Mouse (Mus musculus): ENCODE data around the gene Nlrx1.

Gene Nlrx1

DNA sequence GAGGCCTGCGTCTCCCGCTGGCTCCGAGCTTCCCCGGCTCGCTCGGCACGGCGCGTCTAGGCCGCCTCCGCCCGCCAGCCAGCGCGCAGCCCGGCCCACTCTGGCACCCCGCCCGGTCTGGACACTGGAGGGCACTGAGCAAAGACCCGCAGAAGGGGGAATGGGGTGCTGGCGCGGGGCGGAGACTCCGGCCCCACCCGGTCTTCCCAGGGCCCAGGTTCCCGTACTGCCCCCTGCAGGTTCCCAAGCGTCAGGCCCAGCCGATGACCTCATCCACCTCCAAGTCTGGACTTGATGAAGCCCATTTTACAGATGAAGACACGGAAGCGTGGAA lies 405 bp downstream of the Nlrx1 start:
- peak; percentile 94 for DNase-seq (ENCODE audit: low read depth, low spot score)

- DNase-seq (ENCODE audit: low read depth, low spot score) = peak; percentile 23
Observed at GRCm38 (mm10) chr9:44267319-44268026, 926 bp downstream of the Nlrx1 start.

- DNase-seq (ENCODE audit: low read depth, low spot score) = no peak
Observed at GRCm38 (mm10) chr9:44266478-44267226, 1.7 kb downstream of the Nlrx1 start.

GRCm38 (mm10) chr9:44261388-44261787 lies 7.0 kb downstream of the Nlrx1 start:
- DNase-seq (ENCODE audit: low read depth, low spot score) = no peak

DNA sequence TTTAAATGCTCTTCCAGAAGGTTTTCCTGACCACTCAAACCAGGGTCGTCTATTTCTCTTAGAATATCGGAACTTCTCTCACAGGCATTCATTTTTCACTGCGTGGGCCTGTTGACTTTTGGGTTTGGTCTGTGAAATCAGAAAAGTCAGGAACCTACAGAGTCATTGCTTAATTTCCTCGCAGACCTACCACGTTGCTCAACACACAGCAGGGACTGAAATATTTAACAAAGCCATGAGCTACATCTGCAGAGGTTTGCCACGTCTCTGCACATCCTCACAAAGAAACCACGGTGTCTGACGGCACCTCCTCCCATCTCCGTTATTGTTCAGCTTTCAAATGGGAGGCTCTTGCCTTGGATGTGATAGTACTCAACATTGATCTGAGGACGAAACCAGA lies 9.4 kb downstream of the Nlrx1 start:
- DNase-seq (ENCODE audit: low read depth, low spot score) = no peak

- DNase-seq (ENCODE audit: low read depth, low spot score) = no peak
Observed at GRCm38 (mm10) chr9:44256213-44256612, 12.2 kb downstream of the Nlrx1 start.

GRCm38 (mm10) chr9:44255136-44255521 lies 13.3 kb downstream of the Nlrx1 start:
- DNase-seq (ENCODE audit: low read depth, low spot score) = no peak

DNA sequence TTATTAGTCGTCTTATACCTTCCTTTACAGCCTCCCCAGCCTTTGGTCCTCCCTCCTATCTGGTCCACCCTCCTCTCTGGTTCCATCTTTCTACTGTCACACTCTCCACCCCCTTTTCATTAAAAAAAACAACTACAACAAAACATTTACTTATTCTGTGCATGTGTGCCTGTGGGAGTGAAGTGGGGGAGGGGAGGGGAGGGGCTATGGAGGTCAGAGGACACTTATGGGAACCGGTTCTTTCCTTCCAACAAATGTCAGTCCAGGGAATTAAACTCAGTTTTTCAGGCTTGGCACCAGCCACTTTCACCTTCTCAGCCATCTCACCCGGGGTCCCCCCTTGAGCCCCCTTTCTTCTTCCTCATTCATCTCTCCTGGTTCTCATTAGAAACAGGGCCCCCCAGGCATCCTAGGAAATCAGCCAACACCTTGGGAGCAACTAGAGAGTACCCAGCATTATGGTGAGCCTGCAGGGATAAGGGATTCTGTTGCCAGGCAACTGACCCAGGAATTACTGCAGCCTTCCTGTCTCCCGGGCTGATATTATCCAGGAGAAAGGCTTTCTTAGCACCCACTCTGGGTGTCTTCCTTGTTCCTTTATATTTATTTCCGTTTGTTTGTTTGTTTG lies 13.8 kb downstream of the Nlrx1 start:
- no peak for DNase-seq (ENCODE audit: low read depth, low spot score)

DNA sequence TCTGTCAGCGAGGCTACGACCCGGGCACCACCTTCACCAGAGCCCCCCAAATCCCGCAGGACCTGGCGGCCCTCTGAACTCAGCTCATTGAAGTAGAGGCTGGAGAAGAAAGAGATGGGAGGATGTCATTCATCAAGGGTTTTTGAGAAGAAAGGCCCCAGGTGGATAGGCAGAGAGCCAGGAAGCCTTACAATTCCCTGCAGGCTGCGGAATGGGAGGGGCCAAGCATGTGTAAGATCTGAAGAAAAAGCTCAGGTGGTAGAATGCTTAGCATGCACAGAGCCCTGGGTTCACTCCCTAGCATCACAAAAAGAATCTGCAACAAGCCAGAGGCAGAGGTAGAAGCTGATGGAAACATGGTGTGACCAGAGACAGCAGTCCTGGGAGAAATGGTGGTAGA lies 15.0 kb downstream of the Nlrx1 start:
- DNase-seq (ENCODE audit: low read depth, low spot score) = no peak

DNA sequence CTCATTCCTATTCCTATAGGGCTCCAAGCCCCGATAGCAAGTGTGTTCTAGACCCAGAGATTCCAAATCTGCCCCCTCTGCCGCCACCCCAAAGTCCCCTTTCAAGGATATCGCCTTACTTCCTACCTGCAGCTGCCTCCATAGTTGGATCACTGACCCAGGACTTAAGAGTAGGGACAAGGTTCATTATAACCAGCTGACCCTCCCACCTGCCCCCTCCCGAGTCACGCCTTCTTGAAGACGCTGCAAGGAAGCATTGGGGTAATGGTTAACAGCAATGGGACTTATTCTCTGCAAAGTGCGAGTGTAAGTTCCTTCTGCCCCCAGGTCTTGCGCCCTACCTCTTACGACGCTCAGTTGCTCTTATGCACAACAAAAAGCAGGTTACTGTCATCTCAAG lies 17.1 kb downstream of the Nlrx1 start, which contains the start of gene Pdzd3:
TSS of gene Pdzd3 (minus strand) at position 158 of the 400 bp plus-strand sequence.
- DNase-seq (ENCODE audit: low read depth, low spot score) = no peak

GRCm38 (mm10) chr9:44250445-44250844 lies 18.0 kb downstream of the Nlrx1 start:
- no peak for DNase-seq (ENCODE audit: low read depth, low spot score)

DNA sequence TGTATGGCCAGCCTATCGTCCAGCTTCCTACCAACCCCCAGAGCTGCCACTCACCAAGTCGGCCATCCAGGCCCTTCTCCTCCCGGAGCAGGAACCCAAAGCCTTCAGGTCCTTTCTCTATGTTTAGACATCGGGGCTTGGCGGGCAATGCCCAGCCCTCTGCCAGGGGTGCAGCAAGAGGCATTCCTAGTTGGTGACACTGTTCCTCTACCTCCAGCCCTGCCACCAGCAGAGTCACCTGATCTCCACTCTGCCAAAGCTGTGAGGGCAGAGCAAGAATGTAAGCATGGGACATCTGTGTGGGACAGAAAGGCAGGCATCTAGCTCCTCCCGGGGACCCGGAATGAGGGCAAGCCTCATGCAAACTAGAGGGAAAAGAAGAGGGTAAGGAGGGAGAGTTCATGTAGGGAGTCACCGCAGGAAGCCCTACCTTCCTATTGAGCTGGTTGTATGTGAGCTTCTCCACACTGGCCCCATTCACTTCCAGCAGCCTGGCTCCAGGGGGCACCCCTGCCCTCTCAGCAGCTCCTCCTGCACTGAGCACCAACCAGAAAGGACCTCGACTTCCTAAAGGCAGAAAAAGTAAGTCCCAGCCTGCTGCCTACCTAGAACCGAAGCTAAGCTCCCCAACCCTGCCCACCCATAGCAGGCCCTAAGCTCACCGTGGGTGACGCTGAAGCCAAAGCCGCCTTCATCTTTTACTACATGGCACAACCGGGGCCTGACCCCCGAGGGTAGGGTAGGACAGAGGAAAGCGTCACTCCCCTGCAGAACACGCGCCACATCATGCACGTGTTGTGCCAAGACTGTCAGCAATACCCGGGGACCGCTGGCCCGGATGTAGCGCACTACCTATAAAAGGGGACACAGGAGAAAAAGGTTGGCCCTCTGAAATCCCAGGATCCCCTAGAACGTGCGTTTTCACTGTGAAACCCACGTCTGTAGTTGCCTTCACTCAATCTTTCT lies 18.9 kb downstream of the Nlrx1 start:
- peak; percentile 66 for DNase-seq (ENCODE audit: low read depth, low spot score)

- DNase-seq (ENCODE audit: low read depth, low spot score) = no peak
Observed at GRCm38 (mm10) chr9:44247907-44248306, 20.5 kb downstream of the Nlrx1 start.

DNA sequence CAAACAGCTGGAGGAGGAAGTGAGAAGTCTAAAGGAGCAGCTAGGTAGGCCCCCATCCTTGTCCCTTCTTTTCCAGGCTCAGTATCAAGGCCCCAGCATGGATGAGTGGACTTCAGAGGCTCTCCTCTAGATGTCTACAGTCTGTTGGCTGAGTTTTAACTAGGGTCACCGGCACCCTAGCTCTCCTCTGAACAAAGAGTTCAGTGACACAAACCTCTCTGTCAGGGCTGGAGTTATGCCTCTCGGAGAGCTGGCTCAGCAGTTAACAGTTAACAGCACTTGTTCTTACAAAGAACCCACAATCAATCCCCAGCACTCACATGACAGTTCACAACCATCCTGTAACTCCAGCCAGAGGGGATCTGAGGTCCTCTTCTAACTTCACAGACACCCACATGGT lies 24.8 kb downstream of the Nlrx1 start:
- no peak for DNase-seq (ENCODE audit: low read depth, low spot score)

DNA sequence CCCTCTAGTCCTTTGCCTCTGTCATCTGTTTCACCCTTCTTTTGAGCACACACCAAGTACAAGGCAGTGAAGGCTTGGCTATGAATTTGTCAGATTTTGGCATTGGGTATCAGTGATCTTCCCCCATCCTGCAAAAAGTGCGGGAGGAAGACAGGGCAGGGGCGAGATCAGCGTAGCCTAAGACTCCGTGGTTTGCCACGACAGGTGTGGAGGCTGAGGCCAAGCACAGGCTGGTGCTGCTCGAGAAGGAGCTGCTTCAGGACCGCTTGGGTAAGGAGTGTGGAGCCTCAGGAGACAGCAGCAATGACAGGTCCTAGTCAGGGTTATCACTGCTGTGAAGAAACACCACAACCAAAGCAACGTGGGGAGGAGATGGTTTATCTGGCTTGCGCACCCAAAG lies 27.0 kb downstream of the Nlrx1 start:
- no peak for DNase-seq (ENCODE audit: low read depth, low spot score)

GRCm38 (mm10) chr9:44240911-44241310 lies 27.5 kb downstream of the Nlrx1 start:
- DNase-seq (ENCODE audit: low read depth, low spot score) = no peak

DNA sequence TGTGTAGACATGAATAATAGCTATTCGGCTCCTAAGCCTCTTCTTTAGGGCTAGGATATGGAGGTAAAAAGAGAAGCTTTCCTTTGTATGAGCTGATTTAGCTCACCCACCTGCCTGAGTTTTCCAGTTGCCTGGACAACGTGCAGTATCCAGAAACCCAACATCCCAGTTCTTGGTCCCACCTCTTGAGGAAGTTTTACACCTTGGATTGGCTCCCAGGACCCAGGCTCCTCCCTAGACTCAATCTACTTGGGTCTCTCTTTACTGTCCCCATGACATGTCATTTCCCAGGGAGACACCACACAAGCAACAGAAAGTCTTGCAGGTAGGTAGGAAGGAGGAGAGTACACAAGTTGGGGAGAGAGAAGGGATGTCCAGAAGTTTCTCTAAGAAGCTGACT lies 28.0 kb downstream of the Nlrx1 start, which contains the start of gene Ccdc153:
TSS of gene Ccdc153 (plus strand) at position 278 of the 400 bp plus-strand sequence.
- DNase-seq (ENCODE audit: low read depth, low spot score) = no peak

DNA sequence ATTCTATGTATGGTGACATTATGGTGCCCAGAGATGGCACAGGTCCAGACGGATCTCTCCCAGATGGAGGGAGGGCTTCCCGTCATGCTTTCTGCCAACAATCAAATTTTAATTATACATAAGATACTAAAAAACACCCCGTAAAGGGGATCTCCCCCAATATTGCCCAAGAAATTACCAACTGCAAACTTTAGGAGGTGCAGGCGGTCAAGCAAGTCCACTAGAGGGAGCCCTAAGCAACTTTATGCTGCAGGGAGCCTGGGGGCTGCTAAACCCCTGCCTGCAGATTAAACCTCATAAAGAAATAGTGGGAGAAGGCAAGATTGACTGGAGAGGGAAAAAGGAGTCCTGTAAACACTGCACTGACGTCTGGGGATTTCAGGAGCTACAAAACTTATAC lies 29.0 kb downstream of the Nlrx1 start:
- peak; percentile 84 for DNase-seq (ENCODE audit: low read depth, low spot score)

GRCm38 (mm10) chr9:44238501-44239190 lies 29.8 kb downstream of the Nlrx1 start:
- peak; percentile 84 for DNase-seq (ENCODE audit: low read depth, low spot score)

DNA sequence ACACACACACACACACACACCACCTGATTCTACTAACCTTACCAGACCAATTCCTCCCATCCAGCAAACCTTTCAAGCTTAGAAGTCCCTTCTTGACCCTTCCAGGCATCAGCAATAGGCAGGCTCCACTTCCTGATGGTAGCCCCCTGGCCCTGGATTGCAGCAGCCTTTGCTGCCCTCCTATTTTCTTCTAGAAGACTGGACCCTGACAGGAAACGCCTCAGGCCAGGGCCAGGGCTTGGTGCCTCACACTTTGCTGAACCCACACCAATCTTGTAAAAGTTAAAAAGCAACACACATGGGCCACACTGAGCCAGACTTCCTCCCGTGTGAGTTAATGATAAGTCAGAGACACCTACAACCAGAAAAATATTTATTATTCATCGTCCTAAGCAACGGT lies 31.3 kb downstream of the Nlrx1 start:
- peak; percentile 33 for DNase-seq (ENCODE audit: low read depth, low spot score)

GRCm38 (mm10) chr9:44236601-44237000 lies 31.8 kb downstream of the Nlrx1 start:
- no peak for DNase-seq (ENCODE audit: low read depth, low spot score)
